8 mouse cellular contexts compared by ENCODE assay signal in the genomic region with DNA sequence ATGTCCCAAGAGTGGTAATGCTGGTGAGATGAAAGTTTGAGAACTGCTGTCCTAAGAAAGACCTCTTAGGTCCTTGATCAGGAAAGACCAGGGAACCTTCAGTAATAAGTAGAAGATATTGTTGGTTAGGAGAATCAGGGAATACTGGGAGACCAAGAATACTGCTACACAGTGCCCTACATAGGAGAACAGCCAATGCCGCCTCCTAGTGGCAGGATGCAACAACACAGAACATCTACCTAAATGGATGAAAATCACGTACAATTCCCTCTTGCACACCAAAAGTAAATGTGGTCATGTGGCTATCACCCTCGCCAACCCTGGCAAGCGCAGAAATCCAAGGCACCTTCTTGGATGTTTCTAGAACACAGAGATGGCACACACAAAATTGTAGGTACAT. TPM values are rescaled to one million over a fixed set of nuclear protein-coding genes. Genes with fewer than 3 reads are reported as not detected.
A peak's percentile ranks its signal among the peaks of the same experiment; 100 is the strongest.
DNase-seq lines count a peak whose midpoint lies in the region; ATAC-seq and TF ChIP-seq lines count a peak whose summit lies in the region.

No protein-coding gene starts in this region.

- H3K27me3 ChIP-seq in C2C12 (ENCODE audit: control insufficient read depth, insufficient read depth, insufficient read length) = no peaks in the 10 kb centered on the region
- H3K27me3 ChIP-seq in liver, embryonic 14.5 days (ENCODE audit: control insufficient read depth, insufficient read depth, low read length) = no peaks in the 10 kb centered on the region

- peak; percentile 39 for TF ChIP-seq CTCF in C2C12 (IDR thresholded peaks at IDR 0.05; ENCODE audit: control insufficient read depth, insufficient read depth, insufficient read length)
- TF ChIP-seq CTCF in liver, embryonic 14.5 days (IDR thresholded peaks at IDR 0.05; ENCODE audit: low read depth) = peak; percentile 82

- H3K27ac ChIP-seq in liver, embryonic 14.5 days = no peak overlapping the region

- ATAC-seq in frontal cortex, adult (ENCODE audit: low TSS enrichment) = peak; percentile 95
- ATAC-seq in liver, embryonic 14.5 days (ENCODE audit: insufficient read depth) = no peak

- DNase-seq in adrenal gland, postnatal 25 days = peak; percentile 21
- no peak for DNase-seq in adrenal gland, postnatal 4 days (ENCODE audit: low spot score in 2 of 2)
- DNase-seq in cerebellum, adult 8-10 months = peak; percentile 51
- peak; percentile 73 to 77 for DNase-seq in kidney, postnatal 4 days
- no peak for DNase-seq in liver, embryonic 14.5 days (ENCODE audit: low read depth in 3 of 3, low spot score in 3 of 3)
- DNase-seq in right cerebral cortex, postnatal 36 days (ENCODE audit: low spot score in 2 of 2) = peak; percentile 10 to 12

- no peaks in the 10 kb centered on the region for H3K79me3 ChIP-seq in C2C12 (ENCODE audit: low read depth)

- 65% methylated on average over 4 of the region's 4 CpGs for WGBS in liver, embryonic 14.5 days (ENCODE audit: insufficient replicate concordance)

- no peak overlapping the region for H3K4me3 ChIP-seq in C2C12 (ENCODE audit: insufficient read depth, poor library complexity, severe bottlenecking)
- H3K4me3 ChIP-seq in liver, embryonic 14.5 days (ENCODE audit: insufficient read depth in 1 of 2, low read depth in 2 of 2, low read length in 2 of 2) = no peak overlapping the region

- TF ChIP-seq EP300 in liver, embryonic 14.5 days (IDR thresholded peaks at IDR 0.05; ENCODE audit: low read depth) = no peak

- no peak overlapping the region for H3K9ac ChIP-seq in liver, embryonic 14.5 days (replicated peaks)

- no peaks in the 10 kb centered on the region for H3K4me1 ChIP-seq in liver, embryonic 14.5 days (replicated peaks; ENCODE audit: control insufficient read depth in 2 of 2, insufficient read depth in 2 of 2, low read length in 1 of 2)

- H3ac ChIP-seq in C2C12 (ENCODE audit: control insufficient read depth, insufficient read length, low read depth) = no peak overlapping the region

- no peaks in the 10 kb centered on the region for H3K9me3 ChIP-seq in liver, embryonic 14.5 days (ENCODE audit: control insufficient read depth, low read length)

- H3K36me3 ChIP-seq in C2C12 (ENCODE audit: control insufficient read depth, insufficient read depth) = peaks cover 82% of the 10 kb centered on the region
- H3K36me3 ChIP-seq in liver, embryonic 14.5 days (replicated peaks; ENCODE audit: control insufficient read depth, insufficient read depth, low read depth) = peaks cover 95% of the 10 kb centered on the region

- H3K4me2 ChIP-seq in liver, embryonic 14.5 days (ENCODE audit: low read depth) = no peak overlapping the region

- no peaks in the 10 kb centered on the region for H3K79me2 ChIP-seq in C2C12 (ENCODE audit: control insufficient read depth, insufficient read depth)

TF ChIP-seq in C2C12, 6 proteins besides CTCF, POLR2A, EP300 and RAD21:
- TF ChIP-seq MYOD1 (IDR thresholded peaks at IDR 0.05; ENCODE audit: control insufficient read depth, insufficient read length, low read depth) = no peak
- no peak for TF ChIP-seq MAX (IDR thresholded peaks at IDR 0.05)
- no peak for TF ChIP-seq CEBPB (IDR thresholded peaks at IDR 0.05; ENCODE audit: low read depth)
- no peak for TF ChIP-seq USF1 (IDR thresholded peaks at IDR 0.05; ENCODE audit: low read depth)
- no peak for TF ChIP-seq FOSL1 (IDR thresholded peaks at IDR 0.05; ENCODE audit: insufficient read depth, low read length, poor library complexity, severe bottlenecking)
- no peak for TF ChIP-seq MYOG (IDR thresholded peaks at IDR 0.05; ENCODE audit: control insufficient read depth, extremely low read depth, insufficient read length)

RNA-seq across cellular contexts. Expression of gene Zc3hav1l, which starts 27.5 kb away (rescaled TPM):
- 4.9 TPM in 2 replicates for total RNA-seq in adrenal gland, postnatal 25 days (2021)
- 10 to 100 TPM; 12.5 to 12.9 TPM for total RNA-seq in adrenal gland, postnatal 4 days (2021)
- 1.7 TPM for polyA plus RNA-seq in C2C12 (2012; fragmentation: generic; extraction: Trizol)
- polyA plus RNA-seq in liver, embryonic 14.5 days (2012; rRNA removed) = 3.9 and 4.7 TPM in 2 replicates
- 1.4 and 1.8 TPM in 2 replicates for polyA plus RNA-seq in liver, embryonic 14.5 days (2014; fragmentation: Nextera tagmentation; extraction: Ambion mirVana)

RNA-seq across cellular contexts. Expression of gene Zc3hav1, which starts 27.8 kb away (rescaled TPM):
- total RNA-seq in adrenal gland, postnatal 25 days (2021) = 64.6 and 70.3 TPM in 2 replicates
- 10 to 100 TPM; 54.2 to 55.8 TPM for total RNA-seq in adrenal gland, postnatal 4 days (2021)
- 20.3 TPM for polyA plus RNA-seq in C2C12 (2012; fragmentation: generic; extraction: Trizol)
- polyA plus RNA-seq in liver, embryonic 14.5 days (2012; rRNA removed) = 16.5 and 23.0 TPM in 2 replicates
- polyA plus RNA-seq in liver, embryonic 14.5 days (2014; fragmentation: Nextera tagmentation; extraction: Ambion mirVana) = 17.0 and 18.6 TPM in 2 replicates

RNA-seq across cellular contexts. Expression of gene Ttc26, which starts 54.7 kb away (rescaled TPM):
- 2.5 and 2.7 TPM in 2 replicates for total RNA-seq in adrenal gland, postnatal 25 days (2021)
- 1 to 10 TPM; 4.3 to 5.2 TPM for total RNA-seq in adrenal gland, postnatal 4 days (2021)
- polyA plus RNA-seq in C2C12 (2012; fragmentation: generic; extraction: Trizol) = 2.1 TPM
- 0.18 and 0.26 TPM in 2 replicates for polyA plus RNA-seq in liver, embryonic 14.5 days (2012; rRNA removed)
- 0.24 and 0.41 TPM in 2 replicates for polyA plus RNA-seq in liver, embryonic 14.5 days (2014; fragmentation: Nextera tagmentation; extraction: Ambion mirVana)

Comparison
In these comparisons a context has a peak if more than half of its experiments do, and no peak if none do; other contexts are left out.
1. DNase-seq: peak in adrenal gland, postnatal 25 days (single experiment), cerebellum, adult 8-10 months (single experiment), kidney, postnatal 4 days (2 of 2) and right cerebral cortex, postnatal 36 days (2 of 2); none in adrenal gland, postnatal 4 days (0 of 2) and liver, embryonic 14.5 days (0 of 3).